28 mouse cellular contexts compared by ENCODE assay signal in genomic region chr10:105479771-105480170, GRCm38 (mm10).
A peak's percentile ranks its signal among the peaks of the same experiment; 100 is the strongest.
DNase-seq lines count a peak whose midpoint lies in the region; ATAC-seq and TF ChIP-seq lines count a peak whose summit lies in the region.
"Had no signal": no experiment of that assay in that cellular context is flagged by ENCODE, and none has a peak within 500 bp of the region (broad histone marks: within the 10 kb centered on the region; RNA-seq: fewer than 3 reads in every experiment).

No protein-coding gene starts in this region.

- no peak overlapping the region for H3K4me3 ChIP-seq in forebrain, embryonic 14.5 days (ENCODE audit: low read depth, low read length)
- H3K4me3 ChIP-seq in forebrain, embryonic 10.5 days: no peak overlapping the region
- peak overlapping the region; percentile 4; the same call in 1 of the 2 replicates for H3K4me3 ChIP-seq in kidney, embryonic 16.5 days (ENCODE audit: low read length)
- H3K4me3 ChIP-seq in hindbrain, postnatal 0 days (ENCODE audit: low read length): no peak overlapping the region
- H3K4me3 ChIP-seq: embryonic facial prominence, embryonic 13.5 days; erythroblast, embryonic 14.5 days; forebrain, embryonic 13.5 days; gastrocnemius, adult 2 months; limb, embryonic 15.5 days; megakaryocyte, embryonic 14.5 days; stomach, embryonic 15.5 days had no signal

- WGBS in forebrain, embryonic 14.5 days: 61% methylated on average over 11 of the region's 11 CpGs
- WGBS in forebrain, embryonic 10.5 days: 79% methylated on average over 11 of the region's 11 CpGs
- WGBS in kidney, embryonic 16.5 days: 16% methylated on average over 11 of the region's 11 CpGs
- WGBS in hindbrain, postnatal 0 days: 30% methylated on average over 11 of the region's 11 CpGs

- H3K4me1 ChIP-seq in forebrain, embryonic 14.5 days (ENCODE audit: control insufficient read depth, insufficient read depth, low read length): peaks cover 8% of the 10 kb centered on the region
- H3K4me1 ChIP-seq in forebrain, embryonic 10.5 days: peaks cover 33% of the 10 kb centered on the region
- peaks cover 9% of the 10 kb centered on the region; the same call in 1 of the 2 replicates for H3K4me1 ChIP-seq in kidney, embryonic 16.5 days (ENCODE audit: insufficient read depth, low read length)
- H3K4me1 ChIP-seq in hindbrain, postnatal 0 days (ENCODE audit: insufficient read depth, low read length): 0 out of 2 replicates have a peak, but pooled peaks cover 2% of the 10 kb centered on the region
- H3K4me1 ChIP-seq: embryonic facial prominence, embryonic 13.5 days; limb, embryonic 15.5 days; megakaryocyte, embryonic 14.5 days; stomach, embryonic 15.5 days had no signal

- no peak overlapping the region for H3K4me2 ChIP-seq in forebrain, embryonic 14.5 days (ENCODE audit: low read length)
- peak overlapping the region; percentile 33 for H3K4me2 ChIP-seq in kidney, embryonic 16.5 days (replicated peaks; ENCODE audit: low read depth, low read length)
- peak overlapping the region; percentile 17 for H3K4me2 ChIP-seq in hindbrain, postnatal 0 days (ENCODE audit: low read depth, low read length)
- H3K4me2 ChIP-seq: embryonic facial prominence, embryonic 13.5 days; forebrain, embryonic 13.5 days; heart, embryonic 11.5 days; limb, embryonic 15.5 days; lung, embryonic 14.5 days; stomach, embryonic 15.5 days had no signal

- H3K9ac ChIP-seq in forebrain, embryonic 14.5 days (ENCODE audit: low read length): no peak overlapping the region
- H3K9ac ChIP-seq in kidney, embryonic 16.5 days (replicated peaks; ENCODE audit: low read length): no peak overlapping the region
- no peak overlapping the region for H3K9ac ChIP-seq in hindbrain, postnatal 0 days (replicated peaks; ENCODE audit: low read length)
- H3K9ac ChIP-seq: embryonic facial prominence, embryonic 13.5 days; forebrain, embryonic 13.5 days; limb, embryonic 15.5 days; liver, embryonic 14.5 days; lung, embryonic 14.5 days; stomach, embryonic 15.5 days had no signal

- no peak for TF ChIP-seq CTCF in brain, embryonic 14.5 days (IDR thresholded peaks at IDR 0.05; ENCODE audit: borderline replicate concordance, extremely low read depth, insufficient read depth, insufficient read length)
- TF ChIP-seq CTCF in hindbrain, postnatal 0 days (IDR thresholded peaks at IDR 0.05; ENCODE audit: low read depth): no peak

- no peak overlapping the region for H3K27ac ChIP-seq in forebrain, embryonic 14.5 days (ENCODE audit: low read depth, low read length)
- no peak overlapping the region for H3K27ac ChIP-seq in forebrain, embryonic 10.5 days
- no peak overlapping the region for H3K27ac ChIP-seq in kidney, embryonic 16.5 days (ENCODE audit: low read length)
- H3K27ac ChIP-seq in hindbrain, postnatal 0 days: 0 out of 2 replicates have a peak overlapping the region, but pooled peaks have one; percentile 1
- H3K27ac ChIP-seq: embryonic facial prominence, embryonic 13.5 days; forebrain, embryonic 13.5 days; gastrocnemius, adult 2 months; limb, embryonic 15.5 days; liver, embryonic 14.5 days; stomach, embryonic 15.5 days had no signal

- peak; percentile 17 for DNase-seq in forebrain, embryonic 14.5 days (ENCODE audit: low spot score)
- DNase-seq in forebrain, embryonic 10.5 days (ENCODE audit: extremely low spot score, low spot score): no peak
- no peak for DNase-seq in kidney, adult 8-10 months
- peak; percentile 37 for DNase-seq in brain, embryonic 14.5 days (ENCODE audit: low read depth)
- DNase-seq in hindbrain, postnatal 0 days (ENCODE audit: low spot score): peak; percentile 43
- DNase-seq in urinary bladder, postnatal 4 days (ENCODE audit: low spot score in 2 of 2): no peak
- no peak for DNase-seq in urinary bladder, adult 18-20 months (ENCODE audit: low spot score in 2 of 2)
- DNase-seq: adrenal gland, postnatal 10 days; cerebellum, adult 8-10 months; cerebellum, postnatal 36 days; embryo, embryonic 11 days; gastrocnemius, adult 2 months; heart, postnatal 14 days; kidney, adult 11 months; layer of hippocampus, adult 9-11 months; left cerebral cortex, postnatal 4 days; lung, embryonic 14.5 days; right cerebral cortex, adult 18-20 months; thymus, postnatal 36 days had no signal

- no peak for ATAC-seq in forebrain, embryonic 14.5 days
- ATAC-seq in kidney, embryonic 16.5 days (ENCODE audit: low FRiP score, low TSS enrichment): peak; percentile 35; the same call in 1 of the 2 replicates
- no peak for ATAC-seq in hindbrain, postnatal 0 days
- ATAC-seq: forebrain, embryonic 13.5 days had no signal

- TF ChIP-seq POLR2A in brain, embryonic 14.5 days (IDR thresholded peaks at IDR 0.05; ENCODE audit: borderline replicate concordance, extremely low read depth, insufficient read depth, insufficient read length, poor library complexity, severe bottlenecking): no peak

- H3K27me3 ChIP-seq in forebrain, embryonic 14.5 days (replicated peaks; ENCODE audit: control insufficient read depth, insufficient read depth, low read length): no peaks in the 10 kb centered on the region
- peaks cover 63% of the 10 kb centered on the region for H3K27me3 ChIP-seq in forebrain, embryonic 10.5 days (ENCODE audit: poor library complexity, severe bottlenecking)
- no peaks in the 10 kb centered on the region for H3K27me3 ChIP-seq in kidney, embryonic 16.5 days (ENCODE audit: insufficient read depth, low read length)
- H3K27me3 ChIP-seq in hindbrain, postnatal 0 days (ENCODE audit: insufficient read depth, low read length): no peaks in the 10 kb centered on the region
- H3K27me3 ChIP-seq: embryonic facial prominence, embryonic 13.5 days; limb, embryonic 15.5 days; megakaryocyte, embryonic 14.5 days; stomach, embryonic 15.5 days had no signal

- no peaks in the 10 kb centered on the region for H3K36me3 ChIP-seq in forebrain, embryonic 14.5 days (ENCODE audit: control insufficient read depth, insufficient read depth, low read length)
- H3K36me3 ChIP-seq in forebrain, embryonic 10.5 days (replicated peaks): no peaks in the 10 kb centered on the region
- no peaks in the 10 kb centered on the region for H3K36me3 ChIP-seq in kidney, embryonic 16.5 days (ENCODE audit: insufficient read depth, low read length)
- H3K36me3 ChIP-seq in hindbrain, postnatal 0 days (ENCODE audit: insufficient read depth, low read length): no peaks in the 10 kb centered on the region
- H3K36me3 ChIP-seq: stomach, embryonic 15.5 days had no signal

- no peaks in the 10 kb centered on the region for H3K9me3 ChIP-seq in forebrain, embryonic 14.5 days (replicated peaks; ENCODE audit: control insufficient read depth, low read length)
- H3K9me3 ChIP-seq in forebrain, embryonic 10.5 days: no peaks in the 10 kb centered on the region
- no peaks in the 10 kb centered on the region for H3K9me3 ChIP-seq in kidney, embryonic 16.5 days (ENCODE audit: low read length)
- no peaks in the 10 kb centered on the region for H3K9me3 ChIP-seq in hindbrain, postnatal 0 days (ENCODE audit: low read length)
- H3K9me3 ChIP-seq: embryonic facial prominence, embryonic 13.5 days; forebrain, embryonic 13.5 days; limb, embryonic 15.5 days; megakaryocyte, embryonic 14.5 days; stomach, embryonic 15.5 days had no signal

Comparison
In these comparisons a context has a peak if more than half of its experiments do, and no peak if none do; other contexts are left out.
1. DNase-seq: peak in forebrain, embryonic 14.5 days (single experiment), brain, embryonic 14.5 days (single experiment) and hindbrain, postnatal 0 days (single experiment); none in forebrain, embryonic 10.5 days (single experiment), kidney, adult 8-10 months (0 of 2), urinary bladder, postnatal 4 days (0 of 2) and urinary bladder, adult 18-20 months (0 of 2).